Mouse (Mus musculus) hematopoietic stem cell, adult 5-6 weeks (primary cell): ENCODE measurements at regions not wholly inside any gene's neighbourhood (a gene's known extent, or its start where the extent isn't known, plus 50 kb on each side); places are given as distances from the start of the nearest gene placed in this dataset.

Source experiments
- ATAC-seq, 2 experiments: fragments of 125-278 bp in 1 of 2; replicated peaks in 1 of 2; 2 replicates each; pipeline ENCODE4 v1.8.0; 2016 to 2017; ENCODE audit warnings: inconsistent platforms in 2 of 2, mild to moderate bottlenecking in 2 of 2, moderate number of reproducible peaks in 2 of 2, low read depth in 1 of 2, moderate TSS enrichment in 1 of 2; ENCODE audit not compliant: low FRiP score in 2 of 2, poor library complexity in 2 of 2, severe bottlenecking in 2 of 2, insufficient read depth in 1 of 2, low TSS enrichment in 1 of 2

GRCm38 (mm10) chr17:4648603-4649002, 345.5 kb upstream of the Arid1b start:
- no peak for ATAC-seq

- no peak for ATAC-seq
Measured at GRCm38 (mm10) chr17:4654221-4654620, 339.9 kb upstream of the Arid1b start.

GRCm38 (mm10) chr17:4661996-4662395, 332.1 kb upstream of the Arid1b start:
- ATAC-seq: no peak

GRCm38 (mm10) chr17:4668511-4668910, 325.6 kb upstream of the Arid1b start:
- ATAC-seq: no peak

- no peak for ATAC-seq
Measured at GRCm38 (mm10) chr17:4673271-4673670, 320.9 kb upstream of the Arid1b start.

- ATAC-seq: no peak
Measured at GRCm38 (mm10) chr17:4706421-4706820, 287.7 kb upstream of the Arid1b start.

GRCm38 (mm10) chr17:4721061-4721460, 273.1 kb upstream of the Arid1b start:
- no peak for ATAC-seq

GRCm38 (mm10) chr17:4724031-4724430, 270.1 kb upstream of the Arid1b start:
- ATAC-seq: no peak

- ATAC-seq: no peak
Measured at GRCm38 (mm10) chr17:4726331-4726741, 267.8 kb upstream of the Arid1b start.

- no peak for ATAC-seq
Measured at GRCm38 (mm10) chr17:4734412-4734881, 259.7 kb upstream of the Arid1b start.

GRCm38 (mm10) chr17:4735185-4735584, 258.9 kb upstream of the Arid1b start:
- no peak for ATAC-seq

- ATAC-seq: no peak
Measured at GRCm38 (mm10) chr17:4736689-4737088, 257.4 kb upstream of the Arid1b start.

- no peak for ATAC-seq
Measured at GRCm38 (mm10) chr17:4738717-4739485, 255.2 kb upstream of the Arid1b start.

GRCm38 (mm10) chr17:4740784-4741183, 253.3 kb upstream of the Arid1b start:
- no peak for ATAC-seq

GRCm38 (mm10) chr17:4742314-4742713, 251.8 kb upstream of the Arid1b start:
- no peak for ATAC-seq

- no peak for ATAC-seq
Measured at GRCm38 (mm10) chr17:4762956-4763355, 231.2 kb upstream of the Arid1b start.

- no peak for ATAC-seq
Measured at GRCm38 (mm10) chr17:4765723-4766122, 228.4 kb upstream of the Arid1b start.

- ATAC-seq: no peak
Measured at GRCm38 (mm10) chr17:4767947-4768522, 226.1 kb upstream of the Arid1b start.

- no peak for ATAC-seq
Measured at GRCm38 (mm10) chr17:4769284-4769683, 224.8 kb upstream of the Arid1b start.
